Mouse (Mus musculus) kidney, embryonic 14.5 days (tissue): Measurements from ENCODE around the gene Cacnb3. TPM values are rescaled to one million over a fixed set of nuclear protein-coding genes. Genes with fewer than 3 reads are reported as not detected.

ENCODE experiments used
- ATAC-seq: fragments of 200-750 bp; cut with Nextera tagmentation; 2 replicates; pipeline ENCODE4 v1.8.0; 2017; ENCODE audit warnings: moderate number of reproducible peaks, mild to moderate bottlenecking, moderate TSS enrichment, moderate library complexity; ENCODE audit not compliant: low FRiP score, low TSS enrichment
- H3K27ac ChIP-seq: fragments of 300-500 bp; sonication (generic); 2 replicates; pipeline ENCODE4 v1.5.1; 2014; ENCODE audit warnings: low read depth, mild to moderate bottlenecking, low read length, moderate library complexity, mixed read lengths
- H3K27me3 ChIP-seq: fragments of 300-500 bp; sonication (generic); 2 replicates; pipeline ENCODE4 v1.6.1; 2014; ENCODE audit warnings: mild to moderate bottlenecking, low read length; ENCODE audit not compliant: control insufficient read depth, insufficient read depth
- H3K36me3 ChIP-seq: fragments of 300-500 bp; sonication (generic); 2 replicates; pipeline ENCODE4 v1.6.1; 2014; ENCODE audit warnings: low read length, mixed read lengths; ENCODE audit not compliant: control insufficient read depth, insufficient read depth
- H3K4me1 ChIP-seq: fragments of 300-500 bp; sonication (generic); 2 replicates; pipeline ENCODE4 v1.6.1; 2014; ENCODE audit warnings: low read length, mixed read lengths; ENCODE audit not compliant: control insufficient read depth, insufficient read depth
- H3K4me2 ChIP-seq: fragments of 300-500 bp; sonication (generic); replicated peaks from 2 replicates; pipeline ENCODE4 v1.6.1; 2014; ENCODE audit warnings: low read depth, mild to moderate bottlenecking, low read length
- H3K4me3 ChIP-seq: fragments of 300-500 bp; sonication (generic); 2 replicates; pipeline ENCODE4 v1.5.1; 2014; ENCODE audit warnings: mild to moderate bottlenecking, low read length
- H3K9ac ChIP-seq: fragments of 300-500 bp; sonication (generic); 2 replicates; pipeline ENCODE4 v1.6.1; 2014; ENCODE audit warnings: low read depth, mild to moderate bottlenecking, low read length, moderate library complexity
- H3K9me3 ChIP-seq: fragments of 300-500 bp; sonication (generic); 2 replicates; pipeline ENCODE4 v1.6.1; 2016; ENCODE audit warnings: low read length; ENCODE audit not compliant: control insufficient read depth
- WGBS: fragments of 180-500 bp; shearing (Covaris S2); extraction: QIAGEN DNeasy Blood & Tissue Kit; methylation state at CpG from one replicate; pipeline ENCODE4 v1.1.7; 2014; 5-methylcytosine and 5-hydroxymethylcytosine counted together
- polyA plus RNA-seq: library from polyadenylated mRNA; unstranded; fragments of >200 nt; fragmentation: Nextera tagmentation; extraction: Ambion mirVana; gene quantifications from 2 replicates; pipeline ENCODE4 v1.2.1, GENCODE M21; 2014

Cacnb3 gene
- polyA plus RNA-seq, 1 experiment from 2014 or later: 26.5 TPM

GRCm38 (mm10) chr15:98683177-98683576 lies 52.5 kb downstream of the Cacnb3 start:
- ATAC-seq: no peak

GRCm38 (mm10) chr15:98683746-98684145 lies 53.1 kb downstream of the Cacnb3 start:
- 89% methylated on average over 1 of the region's 1 CpGs for WGBS
- ATAC-seq: no peak
- H3K4me2 ChIP-seq: no peak overlapping the region
- H3K4me1 ChIP-seq: no peaks in the 10 kb centered on the region
- H3K27me3 ChIP-seq: peaks cover 3% of the 10 kb centered on the region; the same call in 1 of the 2 replicates
- H3K9ac ChIP-seq: no peak overlapping the region
- H3K4me3 ChIP-seq: no peak overlapping the region
- no peak overlapping the region for H3K27ac ChIP-seq
- no peaks in the 10 kb centered on the region for H3K9me3 ChIP-seq
- no peaks in the 10 kb centered on the region for H3K36me3 ChIP-seq

More at GRCm38 (mm10) chr15:98683177-98683576, 52.5 kb downstream of the Cacnb3 start:
- Histone ChIP-seq H3K27ac (no peak overlapping the region), H3K4me3 (no peak overlapping the region), H3K4me1 (no peaks in the 10 kb centered on the region), H3K9ac (no peak overlapping the region), H3K27me3 (peaks cover 3% of the 10 kb centered on the region; the same call in 1 of the 2 replicates), H3K9me3 (no peaks in the 10 kb centered on the region), H3K36me3 (no peaks in the 10 kb centered on the region), H3K4me2 (no peak overlapping the region)
- WGBS: 51% methylated on average over 10 of the region's 10 CpGs

- no peak overlapping the region for H3K4me2 ChIP-seq
- H3K4me1 ChIP-seq: no peaks in the 10 kb centered on the region
- no peak for ATAC-seq
- no peaks in the 10 kb centered on the region for H3K36me3 ChIP-seq
- H3K9ac ChIP-seq: no peak overlapping the region
- H3K27me3 ChIP-seq: peaks cover 2% of the 10 kb centered on the region; the same call in 1 of the 2 replicates
- no peak overlapping the region for H3K27ac ChIP-seq
- 67% methylated on average over 3 of the region's 3 CpGs for WGBS
- H3K4me3 ChIP-seq: no peak overlapping the region
- no peaks in the 10 kb centered on the region for H3K9me3 ChIP-seq
Measured at GRCm38 (mm10) chr15:98685926-98686325, 55.3 kb downstream of the Cacnb3 start.

- Histone ChIP-seq H3K9me3 (no peaks in the 10 kb centered on the region), H3K36me3 (no peaks in the 10 kb centered on the region), H3K4me2 (no peak overlapping the region), H3K9ac (no peak overlapping the region), H3K27me3 (no peaks in the 10 kb centered on the region), H3K4me3 (no peak overlapping the region), H3K4me1 (0 out of 2 replicates have a peak, but pooled peaks cover 6% of the 10 kb centered on the region), H3K27ac (no peak overlapping the region)
- ATAC-seq: no peak
- WGBS: 78% methylated on average over 2 of the region's 2 CpGs
Measured at GRCm38 (mm10) chr15:98689682-98690081, 59.0 kb downstream of the Cacnb3 start.

GRCm38 (mm10) chr15:98691486-98692147 lies 61.0 kb downstream of the Cacnb3 start:
- H3K9me3 ChIP-seq: no peaks in the 10 kb centered on the region
- ATAC-seq: no peak
- H3K4me2 ChIP-seq: no peak overlapping the region

GRCm38 (mm10) chr15:98692171-98692715 lies 61.6 kb downstream of the Cacnb3 start:
- Histone ChIP-seq H3K27me3 (no peaks in the 10 kb centered on the region), H3K9me3 (no peaks in the 10 kb centered on the region), H3K36me3 (no peaks in the 10 kb centered on the region), H3K4me1 (0 out of 2 replicates have a peak, but pooled peaks cover 6% of the 10 kb centered on the region), H3K27ac (peak overlapping the region; percentile 43; the same call in 1 of the 2 replicates), H3K9ac (no peak overlapping the region), H3K4me2 (no peak overlapping the region), H3K4me3 (no peak overlapping the region)
- WGBS: 36% methylated on average over 11 of the region's 11 CpGs
- ATAC-seq: no peak

More at GRCm38 (mm10) chr15:98691486-98692147, 61.0 kb downstream of the Cacnb3 start:
- H3K9ac ChIP-seq: no peak overlapping the region
- no peak overlapping the region for H3K27ac ChIP-seq
- H3K4me3 ChIP-seq: no peak overlapping the region
- H3K27me3 ChIP-seq: no peaks in the 10 kb centered on the region
- WGBS: 24% methylated on average over 7 of the region's 7 CpGs
- H3K4me1 ChIP-seq: 0 out of 2 replicates have a peak, but pooled peaks cover 6% of the 10 kb centered on the region
- no peaks in the 10 kb centered on the region for H3K36me3 ChIP-seq

Other genes starting within 250 kb of the Cacnb3 start
- gene Olfr283, start 249.9 kb upstream of the Cacnb3 start, polyA plus RNA-seq: not detected in 2 replicates
- gene Olfr282, start 199.6 kb upstream of the Cacnb3 start, polyA plus RNA-seq: not detected in 2 replicates
- not detected in 2 replicates for gene Olfr281, start 178.3 kb upstream of the Cacnb3 start, polyA plus RNA-seq
- gene OR5BS1P, start 160.9 kb upstream of the Cacnb3 start, polyA plus RNA-seq: not detected in 2 replicates
- 0.28 and 0.44 TPM in 2 replicates for gene Lalba, start 148.1 kb upstream of the Cacnb3 start, polyA plus RNA-seq
- gene Olfr279, start 138.4 kb upstream of the Cacnb3 start, polyA plus RNA-seq: not detected in 2 replicates
- 107 and 123 TPM in 2 replicates for gene Kansl2, start 96.6 kb upstream of the Cacnb3 start, polyA plus RNA-seq
- 55.4 and 72.9 TPM in 2 replicates for gene Ccnt1, start 59.9 kb upstream of the Cacnb3 start, polyA plus RNA-seq
- 0.57 TPM in 1 of 2 replicates, not detected in the other for gene 4930415O20Rik, start 59.8 kb upstream of the Cacnb3 start, polyA plus RNA-seq
- gene Adcy6, start 20.8 kb upstream of the Cacnb3 start, polyA plus RNA-seq: 26.2 and 31.5 TPM in 2 replicates
- gene Ddx23, start 32.1 kb downstream of the Cacnb3 start, polyA plus RNA-seq: 27.3 and 32.2 TPM in 2 replicates
- gene Rnd1, start 46.6 kb downstream of the Cacnb3 start, polyA plus RNA-seq: 0.28 and 0.31 TPM in 2 replicates
- gene Ccdc65, start 77.4 kb downstream of the Cacnb3 start, polyA plus RNA-seq: 0.69 and 1.0 TPM in 2 replicates
- 28.8 and 33.4 TPM in 2 replicates for gene Fkbp11, start 97.4 kb downstream of the Cacnb3 start, polyA plus RNA-seq
- 29.8 and 39.7 TPM in 2 replicates for gene Arf3, start 132.4 kb downstream of the Cacnb3 start, polyA plus RNA-seq
- gene Wnt10b, start 147.3 kb downstream of the Cacnb3 start, polyA plus RNA-seq: not detected in 2 replicates
- gene Wnt1, start 159.0 kb downstream of the Cacnb3 start, polyA plus RNA-seq: not detected in 2 replicates
- gene Ddn, start 178.7 kb downstream of the Cacnb3 start, polyA plus RNA-seq: 1.4 TPM in 2 replicates
- gene Prkag1, start 200.7 kb downstream of the Cacnb3 start, polyA plus RNA-seq: 67.8 and 83.7 TPM in 2 replicates
- 17.5 and 21.4 TPM in 2 replicates for gene Kmt2d, start 240.4 kb downstream of the Cacnb3 start, polyA plus RNA-seq